Mouse (Mus musculus): ENCODE results near the gene Kctd13. TPM values are rescaled to one million over a fixed set of nuclear protein-coding genes. Genes with fewer than 3 reads are reported as not detected.

Kctd13 gene
- polyA plus RNA-seq, 1 experiment from 2014 or later = 45.3 TPM

- WGBS = under 1% methylated on average over 21 of the region's 21 CpGs
- peaks cover 55% of the 10 kb centered on the region for H3K27me3 ChIP-seq
- H3K36me3 ChIP-seq (replicated peaks) = peaks cover 13% of the 10 kb centered on the region
Measured at GRCm38 (mm10) chr7:126949403-126949792, 20.7 kb downstream of the Kctd13 start, which contains the start of gene Asphd1. Gene Asphd1, minus strand, starts transcription at chr7:126949582.

GRCm38 (mm10) chr7:126949793-126950646 lies 21.3 kb downstream of the Kctd13 start, which contains the start of gene Sez6l2:
Gene Sez6l2, plus strand, starts transcription at chr7:126950563.
- Histone ChIP-seq H3K36me3 (replicated peaks) (peaks cover 7% of the 10 kb centered on the region), H3K4me1 (peaks cover 34% of the 10 kb centered on the region), H3K4me3 (replicated peaks) (peak within 1 kb of the TSS; percentile 50), H3K27ac (peak within 1 kb of the TSS; percentile 81), H3K4me2 (peak within 1 kb of the TSS; percentile 95), H3K27me3 (peaks cover 55% of the 10 kb centered on the region), H3K9ac (peak within 1 kb of the TSS; percentile 68), H3K9me3 (no peaks in the 10 kb centered on the region)
- ATAC-seq (ENCODE audit: low FRiP score) = peak; percentile 89
- under 1% methylated on average over 41 of the region's 42 CpGs for WGBS

More at GRCm38 (mm10) chr7:126949403-126949792, 20.7 kb downstream of the Kctd13 start, which contains the start of gene Asphd1:
- peak within 1 kb of the TSS; percentile 81 for H3K27ac ChIP-seq
- H3K9me3 ChIP-seq = no peaks in the 10 kb centered on the region
- H3K4me2 ChIP-seq = peak within 1 kb of the TSS; percentile 95
- ATAC-seq (ENCODE audit: low FRiP score) = peak; percentile 69
- peaks cover 34% of the 10 kb centered on the region for H3K4me1 ChIP-seq
- peak within 1 kb of the TSS; percentile 50 for H3K4me3 ChIP-seq (replicated peaks)
- H3K9ac ChIP-seq = peak within 1 kb of the TSS; percentile 68

GRCm38 (mm10) chr7:126950647-126951615 lies 22.3 kb downstream of the Kctd13 start:
- Histone ChIP-seq H3K4me1 (peaks cover 34% of the 10 kb centered on the region), H3K9me3 (no peaks in the 10 kb centered on the region), H3K36me3 (replicated peaks) (0 out of 2 replicates have a peak, but pooled peaks cover 2% of the 10 kb centered on the region), H3K4me3 (replicated peaks) (peak overlapping the region; percentile 50), H3K27ac (peak overlapping the region; percentile 81), H3K27me3 (peaks cover 55% of the 10 kb centered on the region), H3K9ac (peak overlapping the region; percentile 68), H3K4me2 (peak overlapping the region; percentile 95)
- 0 out of 2 replicates have a peak, but pooled peaks have one; percentile 16 for ATAC-seq (ENCODE audit: low FRiP score)
- 5% methylated on average over 26 of the region's 26 CpGs for WGBS

DNA sequence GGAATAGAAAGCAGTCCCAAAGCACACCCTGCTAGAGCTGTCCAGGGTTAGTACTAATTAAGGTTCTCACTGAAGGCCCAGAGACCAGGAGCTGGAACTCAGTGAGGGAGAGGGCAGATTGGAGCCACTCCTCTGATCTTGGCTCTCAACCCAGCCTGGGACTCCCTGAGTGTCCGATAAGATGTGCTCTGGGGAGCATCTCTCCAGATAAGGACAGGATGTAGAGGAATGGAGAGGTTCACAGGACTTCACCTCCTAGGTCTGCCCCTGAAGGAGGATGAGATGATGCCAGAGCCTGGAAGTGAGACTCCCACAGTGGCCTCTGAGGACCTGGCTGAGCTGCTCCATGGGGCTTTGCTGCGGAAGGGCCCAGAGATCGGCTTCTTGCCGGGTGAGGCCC lies 23.1 kb downstream of the Kctd13 start:
- peaks cover 55% of the 10 kb centered on the region for H3K27me3 ChIP-seq
- H3K9ac ChIP-seq = peak overlapping the region; percentile 68
- peak overlapping the region; percentile 95 for H3K4me2 ChIP-seq
- H3K36me3 ChIP-seq (replicated peaks) = no peaks in the 10 kb centered on the region
- H3K4me3 ChIP-seq (replicated peaks) = peak overlapping the region; percentile 50
- ATAC-seq (ENCODE audit: low FRiP score) = no peak
- no peak overlapping the region for H3K27ac ChIP-seq
- peaks cover 34% of the 10 kb centered on the region for H3K4me1 ChIP-seq
- no peaks in the 10 kb centered on the region for H3K9me3 ChIP-seq
- WGBS = 26% methylated on average over 4 of the region's 4 CpGs

- Histone ChIP-seq H3K36me3 (replicated peaks) (no peaks in the 10 kb centered on the region), H3K9me3 (no peaks in the 10 kb centered on the region), H3K9ac (0 out of 2 replicates have a peak overlapping the region, but pooled peaks have one; percentile 68), H3K4me2 (peak overlapping the region; percentile 95), H3K4me1 (peaks cover 34% of the 10 kb centered on the region), H3K27ac (no peak overlapping the region), H3K4me3 (replicated peaks) (peak overlapping the region; percentile 50), H3K27me3 (peaks cover 55% of the 10 kb centered on the region)
- 3% methylated on average over 8 of the region's 8 CpGs for WGBS
- ATAC-seq (ENCODE audit: low FRiP score) = no peak
Measured at GRCm38 (mm10) chr7:126952646-126953045, 24.0 kb downstream of the Kctd13 start.

GRCm38 (mm10) chr7:126955125-126955524 lies 26.4 kb downstream of the Kctd13 start:
- H3K9ac ChIP-seq = no peak overlapping the region
- H3K36me3 ChIP-seq (replicated peaks) = no peaks in the 10 kb centered on the region
- no peak overlapping the region for H3K27ac ChIP-seq
- no peak for ATAC-seq (ENCODE audit: low FRiP score)
- 70% methylated on average over 3 of the region's 3 CpGs for WGBS
- H3K9me3 ChIP-seq = no peaks in the 10 kb centered on the region
- H3K4me2 ChIP-seq = no peak overlapping the region
- peaks cover 14% of the 10 kb centered on the region for H3K4me1 ChIP-seq
- H3K4me3 ChIP-seq (replicated peaks) = no peak overlapping the region
- peaks cover 37% of the 10 kb centered on the region for H3K27me3 ChIP-seq

DNA sequence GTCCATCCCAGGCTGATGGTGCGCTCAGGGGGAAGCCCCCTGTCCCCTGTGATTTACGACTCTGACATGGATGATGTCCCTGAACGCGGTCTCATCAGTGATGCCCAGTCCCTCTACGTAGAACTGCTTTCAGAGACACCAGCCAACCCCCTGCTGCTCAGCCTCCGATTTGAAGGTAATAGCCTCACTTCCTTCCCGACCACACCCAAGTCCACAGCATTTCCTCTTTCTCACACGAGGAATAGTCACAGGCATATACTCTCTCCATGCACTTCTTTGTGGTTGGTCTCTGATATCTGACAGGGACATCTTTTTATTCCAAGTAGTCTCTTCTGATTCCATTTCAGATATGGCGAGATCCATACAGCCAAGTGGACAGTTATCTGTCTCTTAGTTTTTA lies 31.1 kb downstream of the Kctd13 start:
- ATAC-seq (ENCODE audit: low FRiP score) = no peak
- Histone ChIP-seq H3K4me3 (replicated peaks) (no peak overlapping the region), H3K9ac (no peak overlapping the region), H3K4me2 (no peak overlapping the region), H3K36me3 (replicated peaks) (peaks cover 7% of the 10 kb centered on the region; the same call in 1 of the 2 replicates), H3K27ac (no peak overlapping the region), H3K27me3 (peaks cover 31% of the 10 kb centered on the region), H3K9me3 (no peaks in the 10 kb centered on the region), H3K4me1 (0 out of 2 replicates have a peak, but pooled peaks cover 3% of the 10 kb centered on the region)
- WGBS = 80% methylated on average over 9 of the region's 9 CpGs

GRCm38 (mm10) chr7:126961095-126961494 lies 32.4 kb downstream of the Kctd13 start:
- Histone ChIP-seq H3K9me3 (no peaks in the 10 kb centered on the region), H3K4me1 (0 out of 2 replicates have a peak, but pooled peaks cover 3% of the 10 kb centered on the region), H3K9ac (no peak overlapping the region), H3K36me3 (replicated peaks) (peaks cover 7% of the 10 kb centered on the region; the same call in 1 of the 2 replicates), H3K27me3 (peaks cover 31% of the 10 kb centered on the region), H3K4me2 (no peak overlapping the region), H3K4me3 (replicated peaks) (no peak overlapping the region), H3K27ac (no peak overlapping the region)
- no peak for ATAC-seq (ENCODE audit: low FRiP score)
- WGBS = 87% methylated on average over 5 of the region's 5 CpGs

- ATAC-seq (ENCODE audit: low FRiP score) = no peak
- Histone ChIP-seq H3K4me3 (replicated peaks) (no peak overlapping the region), H3K4me1 (0 out of 2 replicates have a peak, but pooled peaks cover 3% of the 10 kb centered on the region), H3K9ac (no peak overlapping the region), H3K27ac (no peak overlapping the region), H3K9me3 (no peaks in the 10 kb centered on the region), H3K36me3 (replicated peaks) (peaks cover 10% of the 10 kb centered on the region; the same call in 1 of the 2 replicates), H3K4me2 (no peak overlapping the region), H3K27me3 (peaks cover 31% of the 10 kb centered on the region)
- WGBS = 92% methylated on average over 4 of the region's 4 CpGs
Measured at GRCm38 (mm10) chr7:126961965-126962364, 33.3 kb downstream of the Kctd13 start.

GRCm38 (mm10) chr7:126963548-126964286 lies 35.0 kb downstream of the Kctd13 start:
- WGBS = 29% methylated on average over 19 of the region's 19 CpGs

DNA sequence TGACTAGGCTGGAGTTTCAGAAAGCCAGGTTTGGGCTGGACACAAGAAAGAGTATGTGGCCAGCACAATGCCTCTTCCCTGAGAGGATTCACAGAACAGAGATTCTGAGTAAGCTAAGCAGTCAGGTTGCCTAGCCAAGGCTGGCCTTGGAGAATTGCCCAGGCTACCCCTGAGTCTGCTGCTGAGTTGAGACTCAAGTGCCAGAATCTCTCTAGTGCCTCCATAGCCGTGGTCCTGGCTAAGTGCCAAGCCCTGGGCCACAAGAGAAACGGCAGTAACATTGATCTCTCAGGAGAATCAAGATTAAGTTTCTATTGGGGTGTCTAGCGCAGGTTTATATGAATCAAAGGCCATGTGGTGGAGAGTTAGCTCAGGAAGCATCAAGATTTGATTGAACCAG lies 36.9 kb downstream of the Kctd13 start:
- Histone ChIP-seq H3K9ac (no peak overlapping the region), H3K9me3 (no peaks in the 10 kb centered on the region), H3K4me1 (0 out of 2 replicates have a peak, but pooled peaks cover 3% of the 10 kb centered on the region), H3K4me3 (replicated peaks) (no peak overlapping the region), H3K27ac (no peak overlapping the region), H3K27me3 (peaks cover 31% of the 10 kb centered on the region), H3K36me3 (replicated peaks) (peaks cover 18% of the 10 kb centered on the region; the same call in 1 of the 2 replicates), H3K4me2 (no peak overlapping the region)
- WGBS = 71% methylated on average over 3 of the region's 3 CpGs
- ATAC-seq (ENCODE audit: low FRiP score) = no peak

More at GRCm38 (mm10) chr7:126963548-126964286, 35.0 kb downstream of the Kctd13 start:
- Histone ChIP-seq H3K4me1 (0 out of 2 replicates have a peak, but pooled peaks cover 3% of the 10 kb centered on the region), H3K4me2 (peak overlapping the region; percentile 19; the same call in 1 of the 2 replicates), H3K9me3 (no peaks in the 10 kb centered on the region), H3K9ac (no peak overlapping the region), H3K27ac (no peak overlapping the region), H3K4me3 (replicated peaks) (no peak overlapping the region), H3K36me3 (replicated peaks) (peaks cover 18% of the 10 kb centered on the region; the same call in 1 of the 2 replicates), H3K27me3 (peaks cover 31% of the 10 kb centered on the region)
- ATAC-seq (ENCODE audit: low FRiP score) = no peak

Data from forebrain, embryonic 12.5 days (tissue).